Mouse (Mus musculus) right cerebral cortex, postnatal 14 days (tissue): ENCODE results near the gene Akt1.

Source experiments
- DNase-seq: peaks from one replicate; pipeline ENCODE4 v3.0.0; 2022

Akt1 gene

DNA sequence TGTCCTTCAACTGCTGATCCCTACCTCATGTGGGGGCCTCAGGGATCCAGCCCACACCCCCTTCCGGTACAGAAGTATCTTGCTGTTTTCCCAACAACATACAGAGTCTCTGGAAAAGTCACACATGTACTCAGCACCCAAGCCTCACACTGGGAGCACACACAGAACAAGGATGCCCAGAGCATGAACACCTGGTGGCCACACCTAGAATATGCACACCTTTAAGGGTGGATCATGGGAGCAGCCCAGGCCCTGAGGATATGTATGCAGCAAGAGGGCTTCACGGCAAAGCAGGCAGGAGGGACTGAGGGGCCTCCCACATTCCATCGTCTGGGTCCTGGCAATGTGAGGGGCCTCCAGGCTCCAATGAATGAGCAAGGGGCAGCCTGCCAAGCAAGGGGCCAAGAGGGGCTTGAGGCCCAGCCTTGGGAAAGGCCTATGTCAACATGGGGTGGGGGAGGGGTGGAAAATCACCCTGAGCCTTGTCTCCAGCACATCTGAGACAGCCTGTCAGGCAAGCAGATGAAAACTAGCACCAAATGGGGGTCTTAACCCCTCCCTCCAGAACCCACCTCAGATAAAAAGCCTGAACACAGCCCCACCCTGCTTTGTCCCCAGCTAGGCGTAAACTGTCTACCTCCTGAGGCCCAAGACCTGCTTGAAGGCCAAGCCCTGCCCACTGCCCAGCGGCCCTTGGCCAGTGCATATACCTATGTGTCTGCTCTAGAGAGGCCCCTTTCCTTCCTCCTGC, 13.9 kb downstream of the Akt1 start:
- no peak for DNase-seq

DNA sequence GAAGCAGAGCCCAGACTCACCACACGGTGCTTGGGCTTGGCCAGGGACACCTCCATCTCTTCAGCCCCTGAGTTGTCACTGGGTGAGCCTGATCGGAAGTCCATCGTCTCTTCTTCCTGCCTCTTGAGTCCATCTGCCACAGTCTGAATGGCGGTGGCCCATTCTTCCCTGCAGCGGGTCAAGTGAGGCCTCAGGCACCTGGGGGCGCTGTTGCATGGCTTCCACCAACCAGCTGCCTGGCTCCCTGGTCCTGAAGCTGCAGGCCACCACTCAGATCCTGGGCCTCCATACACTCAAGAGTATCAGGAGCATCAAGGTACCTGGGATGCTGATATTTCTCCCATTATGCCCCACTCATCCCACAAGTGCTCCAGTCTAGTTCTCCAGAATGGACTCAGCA, 15.6 kb downstream of the Akt1 start:
- peak; percentile 80 for DNase-seq

DNA sequence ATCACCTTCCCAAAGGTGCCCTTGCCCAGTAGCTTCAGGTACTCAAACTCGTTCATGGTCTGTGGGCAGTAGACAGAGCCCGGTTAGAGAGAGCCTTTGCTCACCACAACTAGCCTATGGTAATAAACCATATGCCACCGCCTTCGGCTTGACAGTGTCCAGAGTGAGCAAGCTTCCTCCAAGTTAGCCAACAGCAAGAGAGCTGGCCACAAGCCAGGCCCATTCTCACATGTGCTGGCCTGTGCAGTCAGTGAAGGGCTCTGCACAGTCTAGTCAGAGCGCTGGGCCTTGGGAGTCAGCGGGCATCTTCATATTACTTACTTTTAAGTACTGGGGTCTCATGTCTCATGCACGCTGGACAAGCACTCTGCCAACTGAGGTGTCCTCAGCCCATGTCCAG, 16.1 kb downstream of the Akt1 start:
- DNase-seq: no peak

DNA sequence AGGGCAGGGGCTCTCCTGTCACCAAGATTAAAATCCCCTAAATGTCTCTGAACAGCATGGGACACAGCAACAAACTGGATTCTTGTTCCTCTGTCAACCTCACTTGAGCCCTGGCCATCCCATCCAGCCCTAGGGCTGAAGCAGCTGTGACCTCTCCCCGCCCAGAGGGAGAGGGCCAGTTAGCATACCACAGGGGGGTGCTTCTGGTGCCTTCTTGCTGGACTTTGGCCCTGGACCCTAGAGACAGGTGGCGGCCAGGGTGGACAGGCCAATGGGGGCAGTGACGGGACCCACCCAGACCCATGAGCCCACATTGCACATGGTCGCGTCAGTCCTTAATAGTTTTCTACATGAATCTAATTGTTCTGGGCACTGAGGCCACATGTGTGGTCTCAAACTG, 20.6 kb downstream of the Akt1 start:
- DNase-seq: no peak

DNA sequence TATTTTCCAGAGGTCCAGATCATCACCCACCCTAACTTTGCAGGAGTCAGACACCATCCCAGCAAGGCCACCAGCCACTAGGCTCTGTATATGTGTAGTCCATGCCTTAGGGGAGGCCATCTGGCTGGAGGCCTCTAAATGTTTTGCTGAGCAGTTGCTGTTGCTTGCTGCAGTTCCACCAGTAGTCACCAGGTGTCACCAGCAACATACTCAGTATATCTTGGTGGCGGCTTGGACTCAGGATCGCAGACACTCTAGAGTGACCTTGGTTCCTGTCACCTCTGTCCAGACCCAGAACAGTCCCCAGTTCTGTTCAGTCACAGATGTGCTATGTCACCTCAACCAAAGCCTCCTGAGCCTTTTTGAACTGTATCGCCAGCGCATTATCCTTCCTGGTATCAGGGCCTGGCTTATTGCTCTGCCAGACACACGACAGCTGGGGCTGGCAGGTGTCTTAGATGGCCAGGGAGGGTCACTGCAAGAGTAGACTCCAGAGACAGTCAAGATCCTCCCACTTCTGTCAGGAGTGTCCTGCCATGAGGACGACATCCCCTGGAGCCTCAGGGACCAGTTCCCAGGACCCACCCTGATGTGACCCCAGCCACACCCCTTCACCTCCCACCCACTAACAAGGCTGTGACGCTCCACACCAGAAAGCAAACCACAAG, 21.4 kb downstream of the Akt1 start:
- peak; percentile 91 for DNase-seq

DNA sequence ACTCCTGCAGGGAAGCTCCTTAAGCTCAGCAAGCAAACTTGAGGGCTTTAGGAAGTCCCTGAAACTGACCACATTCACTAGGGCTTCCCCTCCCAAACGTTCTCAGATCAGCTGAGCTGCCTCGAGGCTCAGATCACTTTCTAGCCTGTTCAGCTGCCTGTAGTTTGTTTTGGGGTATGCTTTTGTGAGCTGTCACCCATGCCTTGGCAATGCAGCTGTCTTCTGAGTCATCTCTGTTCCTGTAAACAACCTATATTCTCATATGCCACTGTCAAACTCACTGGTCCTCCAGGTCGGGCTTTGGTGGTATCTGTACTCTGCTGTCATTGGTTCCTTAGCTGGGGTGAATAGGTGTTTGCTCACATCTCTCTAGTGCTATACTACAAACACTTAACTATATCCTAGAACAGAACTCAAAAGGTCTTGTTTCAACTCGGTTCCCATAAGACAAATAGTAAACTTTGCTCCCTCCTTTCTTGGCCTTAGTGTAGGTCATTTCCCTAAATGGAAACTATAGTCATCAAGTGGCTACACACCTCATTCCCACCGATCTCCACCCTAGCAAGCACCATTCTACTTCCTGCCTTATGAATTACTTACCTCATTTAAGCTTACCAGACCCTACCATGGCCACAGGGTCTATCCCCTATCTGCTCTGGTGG, 22.8 kb downstream of the Akt1 start:
- DNase-seq: no peak

DNA sequence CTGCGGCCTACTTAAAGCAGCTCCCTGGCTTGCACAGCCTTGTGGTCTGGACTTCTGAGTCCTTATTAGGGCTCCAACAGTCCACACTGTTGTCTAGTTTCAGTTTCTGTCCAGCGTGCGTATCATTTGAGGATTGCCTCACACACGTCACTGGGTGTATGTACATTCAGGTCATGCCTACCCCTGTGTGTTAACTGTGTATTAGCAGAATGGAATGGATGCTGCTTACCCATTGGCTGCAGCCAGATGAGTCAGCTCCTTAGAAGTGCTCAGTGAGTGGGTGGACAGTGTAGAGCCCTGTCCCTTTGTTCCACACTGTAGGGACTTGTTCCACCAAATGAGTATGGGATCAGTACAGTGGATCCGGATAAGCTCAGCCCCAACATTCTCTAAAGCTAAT, 26.6 kb downstream of the Akt1 start:
- no peak for DNase-seq

DNA sequence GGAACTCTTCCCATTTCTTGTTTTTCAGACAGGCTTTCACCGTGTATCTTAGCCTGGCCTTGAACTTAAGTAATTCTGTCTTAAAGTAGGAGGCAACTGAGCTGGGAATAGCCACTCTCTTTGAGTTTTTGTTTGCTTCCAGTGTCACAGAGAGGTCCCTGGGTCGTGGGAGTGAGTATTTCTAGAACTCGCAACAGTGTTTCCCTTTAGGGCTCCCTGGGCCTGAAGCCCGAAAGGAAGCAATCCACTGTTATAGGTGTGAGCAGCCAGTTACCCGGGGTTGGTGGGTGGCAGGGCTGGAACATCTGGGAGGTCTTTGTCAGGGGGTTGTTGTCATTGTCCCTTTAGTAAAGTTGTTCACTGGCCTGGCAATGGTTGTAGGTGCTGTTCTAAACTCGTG, 28.5 kb downstream of the Akt1 start:
- DNase-seq: no peak

DNA sequence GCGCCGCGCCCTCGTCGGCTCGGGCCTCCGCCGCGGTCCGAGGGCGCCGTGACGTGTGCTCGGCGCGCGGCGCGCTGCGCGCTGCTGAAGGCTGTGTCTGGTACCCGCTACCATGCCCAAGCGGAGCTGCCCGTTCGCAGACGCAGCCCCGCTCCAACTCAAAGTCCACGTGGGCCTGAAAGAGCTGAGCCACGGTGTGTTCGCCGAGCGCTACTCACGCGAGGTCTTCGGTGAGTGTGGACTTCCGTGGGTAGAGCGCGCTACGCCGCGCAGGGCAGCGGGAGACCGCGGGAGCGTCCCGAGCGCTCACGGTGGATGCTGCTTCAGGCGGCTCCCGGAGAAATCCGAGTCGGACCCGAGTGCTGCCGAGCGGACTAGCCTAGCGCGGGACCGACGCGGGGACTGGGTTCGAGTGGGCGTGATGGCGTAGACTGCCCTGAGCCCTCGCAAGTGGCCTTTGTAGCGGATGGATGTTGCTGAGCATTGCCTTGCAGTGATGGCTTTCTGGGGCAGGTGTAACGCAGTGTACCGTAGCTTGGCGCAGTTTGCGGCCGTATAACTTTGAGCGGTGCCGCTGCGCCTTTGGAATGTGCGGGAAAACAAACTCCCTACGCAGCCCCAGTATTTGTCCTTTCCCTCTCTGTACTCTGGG, 29.7 kb downstream of the Akt1 start:
- peak; percentile 68 for DNase-seq

DNA sequence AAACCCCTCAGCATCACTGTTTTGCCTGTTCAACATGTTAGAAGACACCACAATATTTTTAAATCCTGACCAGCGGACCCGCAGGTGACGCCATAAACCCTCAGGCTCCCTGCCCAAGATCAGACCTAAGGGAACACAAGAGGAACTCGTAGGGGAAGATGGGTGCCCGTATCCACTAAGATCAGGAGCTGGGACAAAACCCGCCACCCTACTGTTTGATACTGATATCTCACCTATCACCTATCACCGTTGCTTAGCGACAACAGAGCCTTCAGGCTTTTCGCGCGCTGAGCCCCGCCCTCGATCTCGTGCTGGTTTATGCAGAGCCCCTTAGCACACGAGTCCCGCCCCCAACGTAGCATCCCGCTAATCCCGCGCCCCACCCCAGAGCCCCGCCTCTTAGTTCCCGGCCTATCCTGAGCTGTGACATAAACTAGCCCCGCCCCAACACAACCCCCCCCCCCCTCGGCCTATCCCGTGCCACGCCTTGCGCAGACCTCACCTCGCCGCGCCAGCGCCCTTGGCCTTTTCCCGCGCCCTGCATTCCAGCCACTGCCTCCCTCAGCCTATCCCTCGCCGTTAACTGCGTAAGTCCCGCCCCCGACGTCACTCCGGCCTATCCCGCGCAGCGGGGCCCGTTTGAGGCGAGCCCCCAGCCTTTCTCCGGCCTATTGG, 30.4 kb downstream of the Akt1 start, which contains the start of gene Siva1:
Gene Siva1, plus strand, starts transcription at position 500 of the 675 bp plus-strand sequence.
- DNase-seq: peak; percentile 97

DNA sequence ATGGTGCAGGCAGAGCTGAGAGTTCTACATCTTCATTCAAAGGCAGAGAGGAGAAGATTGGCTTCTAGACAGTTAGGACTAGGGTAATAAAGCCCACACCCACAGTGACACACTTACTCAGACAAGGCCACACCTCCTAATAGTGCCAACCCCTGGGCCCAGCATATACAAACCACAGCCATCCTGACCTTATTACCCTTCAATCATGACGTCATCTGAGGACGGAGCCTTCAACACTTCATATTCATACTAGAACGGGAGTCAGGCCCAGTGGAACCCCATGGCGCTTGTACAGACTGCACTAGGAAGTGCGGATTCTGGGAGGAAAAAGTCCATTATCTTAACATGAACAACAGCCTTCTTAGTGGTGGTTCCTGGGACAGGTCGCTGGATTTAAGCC, 31.6 kb downstream of the Akt1 start:
- no peak for DNase-seq

DNA sequence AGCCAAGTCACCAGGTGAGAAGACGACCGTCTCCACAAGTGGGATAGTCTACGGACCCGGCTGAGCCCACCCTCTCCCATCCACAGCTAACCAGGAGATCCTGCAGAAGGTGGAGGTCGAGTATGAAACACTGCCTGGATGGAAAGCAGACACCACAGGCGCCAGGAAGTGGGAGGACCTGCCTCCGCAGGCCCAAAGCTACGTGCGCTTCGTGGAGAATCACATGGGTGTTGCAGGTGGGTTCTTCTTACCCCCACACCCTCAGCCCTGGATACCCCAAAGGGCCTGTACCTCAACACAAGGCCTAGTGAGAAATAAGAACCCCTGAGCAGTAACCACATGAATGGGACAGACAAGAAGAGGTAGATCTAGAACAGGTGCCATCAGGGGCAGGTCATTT, 35.2 kb downstream of the Akt1 start:
- DNase-seq: no peak

DNA sequence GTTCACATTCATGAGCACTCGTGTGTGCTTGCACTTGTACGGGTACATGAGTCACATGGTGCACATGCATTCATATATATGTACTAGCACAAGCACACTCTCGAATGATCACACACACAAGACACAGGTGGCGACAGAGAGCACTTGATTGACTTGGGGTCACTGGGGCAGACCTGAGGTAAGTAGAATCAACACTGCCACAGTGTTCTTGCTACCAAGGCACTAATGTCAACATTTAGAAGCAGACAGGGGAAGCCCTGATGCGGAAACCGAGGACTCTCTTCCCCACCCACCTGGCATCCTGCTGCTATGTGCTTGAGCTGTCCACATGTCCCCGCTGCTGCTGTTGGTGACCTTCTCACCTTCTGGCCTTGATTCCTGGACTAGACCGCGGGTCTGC, 41.0 kb downstream of the Akt1 start:
- no peak for DNase-seq

DNA sequence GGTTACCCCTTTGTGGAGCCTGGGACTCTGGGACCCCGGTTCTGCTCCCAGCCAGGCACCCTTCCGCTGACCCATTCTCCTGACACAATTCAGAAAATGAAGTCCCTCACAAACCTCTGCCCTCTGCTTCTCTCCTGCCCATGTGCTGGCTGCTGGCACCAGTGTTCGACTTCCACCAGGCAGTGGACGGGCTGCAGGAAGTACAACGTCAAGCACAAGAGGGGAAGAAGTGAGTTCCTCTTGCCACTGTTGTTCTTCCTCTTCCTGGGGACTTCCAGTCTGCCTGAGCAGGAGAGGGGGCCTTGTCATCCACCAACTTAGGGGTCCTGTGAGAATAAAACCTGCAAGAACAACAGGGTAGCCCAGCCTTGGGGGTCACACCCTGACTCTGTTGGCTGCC, 41.8 kb downstream of the Akt1 start:
- no peak for DNase-seq

DNA sequence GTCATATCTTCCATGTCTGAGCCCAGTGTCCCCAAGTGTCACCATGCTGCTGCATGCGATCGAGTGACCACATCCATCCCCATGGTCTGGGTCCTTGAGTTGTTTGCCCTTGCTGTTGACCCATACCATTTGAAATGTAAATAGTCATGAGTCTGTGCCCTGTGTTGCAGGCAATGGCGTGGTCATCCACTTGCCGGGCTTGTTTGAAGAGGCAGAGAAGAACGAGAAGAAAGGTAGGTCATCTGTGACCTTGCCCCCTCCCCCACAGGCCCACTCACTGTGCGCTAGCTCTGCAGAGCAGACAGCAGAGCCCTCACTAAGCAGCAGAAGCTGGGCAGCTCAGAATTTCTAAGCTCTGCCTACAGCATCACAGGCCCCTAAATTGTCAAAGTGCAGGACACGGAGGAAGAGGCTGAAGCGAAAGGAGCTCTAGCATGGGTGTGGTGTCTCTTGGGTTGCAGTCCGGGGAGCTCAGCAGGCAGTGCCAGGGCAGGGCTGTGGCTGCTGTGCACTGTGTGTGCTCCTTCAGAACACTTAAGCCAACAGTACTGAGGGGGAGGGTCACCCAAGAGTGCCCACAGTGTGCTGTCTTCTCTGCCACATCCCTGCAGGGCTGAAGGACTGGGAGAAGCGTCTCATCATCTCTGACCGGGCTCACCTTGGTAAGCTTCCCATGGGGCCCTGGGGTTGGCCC, 42.5 kb downstream of the Akt1 start:
- DNase-seq: no peak

DNA sequence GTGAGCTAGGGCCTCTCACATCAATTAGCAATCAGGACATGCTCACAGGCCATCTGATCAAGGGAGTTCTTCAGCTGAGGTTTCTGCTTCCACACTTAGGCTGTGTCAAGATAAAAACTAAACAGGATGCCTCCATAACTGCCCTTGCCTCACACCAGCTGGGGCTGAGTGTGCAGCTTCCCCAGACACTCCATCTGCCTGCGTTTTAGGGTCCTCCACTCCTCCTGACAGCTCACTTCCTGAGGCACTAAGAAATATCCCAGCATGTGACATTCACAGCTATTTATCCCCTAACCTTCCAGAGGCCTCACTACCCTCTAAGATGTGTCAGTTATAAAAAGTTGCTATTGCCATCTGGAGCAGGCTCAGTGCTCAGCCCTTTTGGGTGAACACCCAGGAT, 43.2 kb downstream of the Akt1 start:
- no peak for DNase-seq

DNA sequence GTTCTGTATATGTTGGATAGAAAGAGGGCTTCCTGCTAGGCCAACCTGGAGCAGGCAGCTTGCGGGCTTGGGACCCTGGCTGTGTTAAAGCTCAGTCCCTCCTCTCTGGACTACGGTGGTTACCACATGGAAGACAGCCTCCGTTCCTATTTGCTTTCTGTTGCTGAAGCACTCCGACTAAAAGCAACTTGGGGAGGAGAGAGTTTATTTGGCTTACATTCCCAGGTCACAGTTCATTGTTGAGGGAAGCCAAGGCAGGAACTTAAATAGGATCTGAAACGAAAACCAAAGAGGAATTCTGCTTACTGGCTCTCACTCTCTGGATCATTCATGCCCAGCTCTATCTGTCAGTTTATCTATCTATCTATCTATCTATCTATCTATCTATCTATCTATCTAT, 43.9 kb downstream of the Akt1 start:
- no peak for DNase-seq

DNA sequence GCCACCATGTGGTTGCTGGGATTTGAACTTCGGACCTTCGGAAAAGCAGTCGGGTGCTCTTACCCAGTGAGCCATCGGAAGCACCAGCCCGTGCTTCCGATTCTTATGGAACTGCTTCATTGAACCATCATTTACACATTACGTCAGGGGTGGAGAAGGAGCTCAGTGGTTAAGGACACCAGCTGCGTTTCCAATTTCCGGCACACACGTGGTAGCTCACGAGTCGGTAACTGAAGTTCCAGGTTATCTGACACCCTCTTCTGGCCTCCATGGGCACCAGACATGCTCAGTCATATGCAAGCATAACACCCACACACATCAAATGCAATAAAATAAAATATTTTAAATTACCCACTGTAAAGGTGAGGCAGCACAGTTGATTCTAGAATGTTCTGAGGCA, 44.7 kb downstream of the Akt1 start:
- DNase-seq: no peak

DNA sequence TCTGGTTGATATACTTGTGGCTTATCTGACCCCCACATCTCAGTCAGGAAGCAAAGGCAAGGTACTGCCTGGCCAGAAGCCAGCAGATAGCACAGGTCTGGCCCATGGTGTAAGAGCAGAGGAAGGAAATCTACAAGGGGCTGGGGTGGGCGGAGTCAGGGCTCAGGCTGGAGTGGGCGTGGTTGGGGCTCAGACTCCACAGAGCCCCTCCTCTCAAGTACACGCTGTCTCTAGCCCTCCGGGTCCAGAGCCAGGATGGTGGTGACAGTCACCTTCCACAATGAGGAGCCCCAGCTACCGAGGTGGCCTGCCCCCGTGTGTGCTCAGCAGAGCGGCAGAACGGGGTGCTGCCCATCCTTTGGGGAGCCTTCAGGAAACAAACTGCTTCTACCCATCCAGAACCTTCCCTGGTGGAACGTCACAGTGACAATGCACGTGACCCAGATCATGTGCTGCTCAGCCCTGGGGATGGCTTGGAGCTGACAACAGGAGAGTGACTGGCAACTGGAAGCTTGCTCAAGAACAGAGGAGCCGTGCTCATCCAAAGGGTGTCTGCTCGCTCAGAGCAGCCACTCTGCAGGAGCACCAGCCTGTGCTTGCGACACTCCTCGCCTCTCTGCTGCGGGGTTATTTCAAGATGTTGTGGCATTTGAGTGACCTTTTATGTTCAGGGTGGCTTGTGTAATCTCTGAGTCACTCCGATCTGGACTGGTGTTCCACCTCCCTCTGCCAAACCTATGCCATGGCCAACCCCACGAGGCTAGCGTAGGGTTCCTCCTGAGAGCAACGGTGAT, 45.6 kb downstream of the Akt1 start:
- peak; percentile 38 for DNase-seq

DNA sequence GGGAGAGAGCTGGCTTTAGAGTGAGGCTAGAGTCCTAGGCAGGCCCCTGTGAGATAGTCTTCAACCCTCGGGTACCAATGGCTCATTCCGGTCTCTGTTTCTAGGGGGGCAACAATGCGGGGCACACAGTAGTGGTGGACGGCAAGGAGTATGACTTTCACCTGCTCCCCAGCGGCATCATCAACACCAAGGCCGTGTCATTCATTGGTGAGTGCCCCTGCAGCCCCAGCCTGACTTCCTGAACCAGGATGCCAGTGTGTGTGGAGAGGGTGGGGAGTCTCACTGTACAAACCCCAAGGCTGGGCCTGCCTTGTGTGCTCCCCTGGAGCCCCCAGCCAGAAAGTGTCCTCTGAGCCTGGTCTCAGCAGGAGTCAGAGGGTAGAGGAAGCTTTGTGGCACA, 46.5 kb downstream of the Akt1 start:
- DNase-seq: no peak

DNA sequence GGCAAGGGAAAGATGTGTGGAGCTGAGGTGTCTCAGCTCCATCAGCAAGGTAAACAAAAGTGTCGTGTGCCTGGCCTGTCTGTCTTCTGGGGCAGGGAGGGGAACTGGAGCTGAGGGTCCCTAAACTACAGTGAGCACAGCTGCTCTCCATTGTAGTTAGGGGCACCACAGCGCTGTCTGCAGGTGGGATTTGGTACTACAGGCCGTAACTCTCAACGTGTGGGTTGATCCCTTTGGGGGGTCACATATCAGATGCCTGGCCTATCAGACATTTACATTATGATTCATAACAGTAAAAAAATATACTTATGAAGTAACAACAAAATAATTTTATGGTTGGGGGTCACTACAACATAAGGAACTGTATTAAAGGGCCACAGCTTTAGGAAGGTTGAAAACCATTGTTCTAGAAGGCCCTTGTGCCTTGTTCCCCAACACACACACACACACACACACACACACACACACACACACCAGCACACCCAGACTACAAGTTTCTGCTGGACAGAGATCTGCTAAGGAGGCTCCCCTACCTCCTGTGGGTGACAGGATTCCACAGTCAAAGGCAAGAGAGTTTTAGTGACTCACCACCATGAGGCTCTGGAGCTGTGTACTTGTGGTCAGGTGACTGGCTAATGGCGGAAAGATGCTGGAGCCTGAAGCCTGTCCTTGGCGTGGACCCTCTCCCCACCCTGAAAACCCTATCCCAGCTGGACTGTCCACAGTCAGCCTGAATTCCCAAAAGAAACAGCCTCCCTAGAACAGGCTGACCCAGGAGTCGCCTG, 47.4 kb downstream of the Akt1 start:
- DNase-seq: no peak
